Mouse (Mus musculus) Patski (cell line): ENCODE data around the gene AC124108.1. TPM values are rescaled to one million over a fixed set of nuclear protein-coding genes. Genes with fewer than 3 reads are reported as not detected.

Source experiments
- ATAC-seq: fragments of 100-300 bp; one replicate; pipeline ENCODE4 v1.8.0; 2021
- CTCF ChIA-PET: fragments of 350-600 bp; sonication (Branson Sonifier 250); formaldehyde crosslinking; loops from one replicate; lab custom pipeline; 2022; ENCODE audit warnings: inconsistent platforms; lab: Charles Lee
- POLR2A ChIA-PET: fragments of 350-600 bp; sonication (Branson Sonifier 250); formaldehyde crosslinking; loops from one replicate; lab custom pipeline; 2022; ENCODE audit warnings: antibody characterized with exemption, inconsistent platforms; lab: Charles Lee
- DNase-seq: peaks from one replicate; pipeline ENCODE4 v3.0.0-alpha.2; 2011; ENCODE audit warnings: low read depth, low spot score
- H3K27me3 ChIP-seq: fragments of 371-371 bp; one replicate; pipeline ENCODE4 v1.5.1; 2021
- CTCF ChIP-seq: fragments of 100-300 bp; IDR thresholded peaks from one replicate; pipeline ENCODE4 v1.5.1; 2021
- in situ Hi-C: fragments of 300-500 bp; cut with MboI; formaldehyde crosslinking; loops from 3 replicates; pipeline ENCODE4 v1.11.1; 2018; ENCODE audit warnings: low pct_unique_long_range_greater_than_20kb, mixed read lengths
- polyA plus RNA-seq: library from polyadenylated mRNA; unstranded; gene quantifications from one replicate; pipeline ENCODE4 v1.2.3, GENCODE M21; 2021

The AC124108.1 gene
- polyA plus RNA-seq, 1 experiment from 2014 or later: 3.4 TPM

- no peaks in the 10 kb centered on the region for H3K27me3 ChIP-seq
- ChIA-PET CTCF (interaction anchor here (0.7 to 2.2 kb wide), 2 partner anchors 13 to 158 kb away, joined by 3 to 9 read pairs; no protein-coding TSS in a partner anchor), POLR2A (interaction anchor here (7.4 kb wide), 1 partner anchor 8 kb away, joined by 49 read pairs; no protein-coding TSS in a partner anchor)
- in situ Hi-C loops: no loop called here
- no peak for TF ChIP-seq CTCF
- no peak for DNase-seq
- no peak for ATAC-seq
Observed at GRCm38 (mm10) chr1:132197666-132198065, 6.4 kb downstream of the AC124108.1 start.

GRCm38 (mm10) chr1:132198401-132199071, 7.3 kb downstream of the AC124108.1 start:
- in situ Hi-C loops: no loop called here
- POLR2A ChIA-PET: no interaction called here
- H3K27me3 ChIP-seq: no peaks in the 10 kb centered on the region
- ATAC-seq (no peak), DNase-seq (no peak)
- CTCF ChIA-PET: interaction anchor here (1.1 to 2.2 kb wide), 2 partner anchors 12 to 28 kb away, joined by 3 to 9 read pairs; no protein-coding TSS in a partner anchor
- no peak for TF ChIP-seq CTCF

GRCm38 (mm10) chr1:132199244-132199643, 8.0 kb downstream of the AC124108.1 start:
- DNase-seq (peak; percentile 39), ATAC-seq (peak; percentile 22)
- TF ChIP-seq CTCF: no peak
- in situ Hi-C loops: no loop called here
- H3K27me3 ChIP-seq: no peaks in the 10 kb centered on the region
- ChIA-PET CTCF (interaction anchor here (1.1 to 2.2 kb wide), 2 partner anchors 11 to 29 kb away, joined by 3 to 9 read pairs; no protein-coding TSS in a partner anchor), POLR2A (no interaction called here)

GRCm38 (mm10) chr1:132199934-132200333, 8.7 kb downstream of the AC124108.1 start:
- in situ Hi-C loops: no loop called here
- POLR2A ChIA-PET: interaction anchor here (0.6 to 1.5 kb wide), 3 partner anchors 9 to 191 kb away, joined by 3 to 11 read pairs (median 4); partner anchors contain the start of genes AC124108.1 and Lemd1
- ATAC-seq: no peak

GRCm38 (mm10) chr1:132200562-132201510, 9.6 kb downstream of the AC124108.1 start:
- H3K27me3 ChIP-seq: no peaks in the 10 kb centered on the region
- in situ Hi-C loops: no loop called here
- DNase-seq (peak; percentile 39), ATAC-seq (peak; percentile 83)
- ChIA-PET POLR2A (interaction anchor here (0.9 to 1.5 kb wide), 3 partner anchors 9 to 118 kb away, joined by 3 to 11 read pairs (median 3); partner anchors contain the start of genes AC124108.1 and Lemd1), CTCF (interaction anchor here (0.5 to 1.7 kb wide), 5 partner anchors 10 to 92 kb away, joined by 3 to 5 read pairs (median 4); no protein-coding TSS in a partner anchor)
- no peak for TF ChIP-seq CTCF

More at GRCm38 (mm10) chr1:132199934-132200333, 8.7 kb downstream of the AC124108.1 start:
- CTCF ChIA-PET: interaction anchor here (0.5 to 1.7 kb wide), 5 partner anchors 11 to 93 kb away, joined by 3 to 5 read pairs (median 4); no protein-coding TSS in a partner anchor
- no peak for DNase-seq
- H3K27me3 ChIP-seq: no peaks in the 10 kb centered on the region
- no peak for TF ChIP-seq CTCF

- in situ Hi-C loops: no loop called here
- ChIA-PET CTCF (interaction anchor here (1.7 kb wide), 1 partner anchor 10 kb away, joined by 5 read pairs; no protein-coding TSS in a partner anchor), POLR2A (interaction anchor here (0.9 kb wide), 1 partner anchor 117 kb away, joined by 3 read pairs; no protein-coding TSS in a partner anchor)
- ATAC-seq: no peak
- DNase-seq: no peak
- no peaks in the 10 kb centered on the region for H3K27me3 ChIP-seq
- no peak for TF ChIP-seq CTCF
Observed at GRCm38 (mm10) chr1:132201511-132201860, 10.2 kb downstream of the AC124108.1 start.

- CTCF ChIA-PET: no interaction called here
- no peak for TF ChIP-seq CTCF
- DNase-seq (no peak), ATAC-seq (no peak)
- in situ Hi-C loops: no loop called here
- POLR2A ChIA-PET: no interaction called here
- no peaks in the 10 kb centered on the region for H3K27me3 ChIP-seq
Observed at GRCm38 (mm10) chr1:132201936-132202335, 10.7 kb downstream of the AC124108.1 start.

- in situ Hi-C loops: no loop called here
- no peak for TF ChIP-seq CTCF
- ChIA-PET CTCF (interaction anchor here (0.8 kb wide), 1 partner anchor 10 kb away, joined by 3 read pairs; no protein-coding TSS in a partner anchor), POLR2A (no interaction called here)
- DNase-seq: no peak
- no peaks in the 10 kb centered on the region for H3K27me3 ChIP-seq
- no peak for ATAC-seq
Observed at GRCm38 (mm10) chr1:132202771-132203170, 11.5 kb downstream of the AC124108.1 start.

- ChIA-PET POLR2A (interaction anchor here (0.7 to 6.0 kb wide), 3 partner anchors 12 to 66 kb away, joined by 3 to 49 read pairs (median 3); partner anchors contain the start of genes AC124108.1 and Lemd1), CTCF (interaction anchor here (1.0 to 4.2 kb wide), 3 partner anchors 13 to 149 kb away, joined by 3 to 19 read pairs (median 8); partner anchors contain the start of genes AC124108.1 and Lemd1)
- TF ChIP-seq CTCF: no peak
- in situ Hi-C loops: no loop called here
- H3K27me3 ChIP-seq: no peaks in the 10 kb centered on the region
- DNase-seq (no peak), ATAC-seq (no peak)
Observed at GRCm38 (mm10) chr1:132205958-132206357, 14.7 kb downstream of the AC124108.1 start.
